Mouse (Mus musculus): Measurements from ENCODE around the gene Gucy1b2. TPM values are rescaled to one million over a fixed set of nuclear protein-coding genes. Genes with fewer than 3 reads are reported as not detected.
A peak's percentile ranks its signal among the peaks of the same experiment; 100 is the strongest.

Gene Gucy1b2
- polyA plus RNA-seq (2012; rRNA removed) = 0.10 and 0.15 TPM in 2 replicates
- polyA plus RNA-seq (2014; fragmentation: Nextera tagmentation; extraction: Ambion mirVana) = 0.07 and 0.10 TPM in 2 replicates

- H3K27ac ChIP-seq (replicated peaks; ENCODE audit: low read depth, low read length) = no peak within 1 kb of the TSS
- DNase-seq (ENCODE audit: low spot score) (no peak), ATAC-seq (ENCODE audit: low FRiP score, low read depth) (no peak)
- 82% methylated on average over 9 of the region's 9 CpGs for WGBS
- H3K9ac ChIP-seq (ENCODE audit: low read depth, low read length, severe bottlenecking) = no peak within 1 kb of the TSS
- peaks cover 2% of the 10 kb centered on the region; the same call in 1 of the 2 replicates for H3K4me1 ChIP-seq (ENCODE audit: control insufficient read depth, insufficient read depth, low read length)
- no peaks in the 10 kb centered on the region for H3K27me3 ChIP-seq (ENCODE audit: control insufficient read depth, insufficient read depth, low read length)
- H3K36me3 ChIP-seq (ENCODE audit: control insufficient read depth, insufficient read depth, low read length) = no peaks in the 10 kb centered on the region
- H3K9me3 ChIP-seq (ENCODE audit: control insufficient read depth, low read length) = no peaks in the 10 kb centered on the region
- no peak within 1 kb of the TSS for H3K4me2 ChIP-seq (replicated peaks; ENCODE audit: low read depth, low read length, severe bottlenecking)
- no peak within 1 kb of the TSS for H3K4me3 ChIP-seq (replicated peaks; ENCODE audit: low read length)
- TF ChIP-seq POLR2A (IDR thresholded peaks at IDR 0.05; ENCODE audit: borderline replicate concordance, extremely low read depth, insufficient read depth, insufficient read length) = no peak
These were observed at the start of gene Gucy1b2 for GRCm38 (mm10) chr14:62456239-62456747. TSS of gene Gucy1b2 (minus strand) at chr14:62456289.

GRCm38 (mm10) chr14:62497391-62497790, 41.3 kb upstream of the Gucy1b2 start:
- H3K27me3 ChIP-seq (ENCODE audit: control insufficient read depth, insufficient read depth, low read length) = no peaks in the 10 kb centered on the region
- DNase-seq (ENCODE audit: low spot score) = no peak
- no peak for TF ChIP-seq POLR2A (IDR thresholded peaks at IDR 0.05; ENCODE audit: borderline replicate concordance, extremely low read depth, insufficient read depth, insufficient read length)
- no peak overlapping the region for H3K27ac ChIP-seq (replicated peaks; ENCODE audit: low read depth, low read length)
- no peaks in the 10 kb centered on the region for H3K4me1 ChIP-seq (ENCODE audit: control insufficient read depth, insufficient read depth, low read length)
- H3K4me3 ChIP-seq (replicated peaks; ENCODE audit: low read length) = no peak overlapping the region
- 76% methylated on average over 7 of the region's 7 CpGs for WGBS
- no peaks in the 10 kb centered on the region for H3K36me3 ChIP-seq (ENCODE audit: control insufficient read depth, insufficient read depth, low read length)
- H3K9me3 ChIP-seq (ENCODE audit: control insufficient read depth, low read length) = no peaks in the 10 kb centered on the region
- no peak overlapping the region for H3K4me2 ChIP-seq (replicated peaks; ENCODE audit: low read depth, low read length, severe bottlenecking)
- ATAC-seq (ENCODE audit: low FRiP score, low read depth) = no peak
- no peak overlapping the region for H3K9ac ChIP-seq (ENCODE audit: low read depth, low read length, severe bottlenecking)

GRCm38 (mm10) chr14:62496501-62496900, 40.4 kb upstream of the Gucy1b2 start:
- H3K36me3 ChIP-seq (ENCODE audit: control insufficient read depth, insufficient read depth, low read length) = no peaks in the 10 kb centered on the region
- ATAC-seq (ENCODE audit: low FRiP score, low read depth) = no peak
- no peak overlapping the region for H3K27ac ChIP-seq (replicated peaks; ENCODE audit: low read depth, low read length)
- H3K9me3 ChIP-seq (ENCODE audit: control insufficient read depth, low read length) = no peaks in the 10 kb centered on the region
- WGBS = 54% methylated on average over 1 of the region's 1 CpGs
- no peaks in the 10 kb centered on the region for H3K4me1 ChIP-seq (ENCODE audit: control insufficient read depth, insufficient read depth, low read length)
- no peak for DNase-seq (ENCODE audit: low spot score)
- no peak overlapping the region for H3K9ac ChIP-seq (ENCODE audit: low read depth, low read length, severe bottlenecking)
- H3K4me2 ChIP-seq (replicated peaks; ENCODE audit: low read depth, low read length, severe bottlenecking) = no peak overlapping the region
- no peaks in the 10 kb centered on the region for H3K27me3 ChIP-seq (ENCODE audit: control insufficient read depth, insufficient read depth, low read length)
- H3K4me3 ChIP-seq (replicated peaks; ENCODE audit: low read length) = no peak overlapping the region
- no peak for TF ChIP-seq POLR2A (IDR thresholded peaks at IDR 0.05; ENCODE audit: borderline replicate concordance, extremely low read depth, insufficient read depth, insufficient read length)

DNA sequence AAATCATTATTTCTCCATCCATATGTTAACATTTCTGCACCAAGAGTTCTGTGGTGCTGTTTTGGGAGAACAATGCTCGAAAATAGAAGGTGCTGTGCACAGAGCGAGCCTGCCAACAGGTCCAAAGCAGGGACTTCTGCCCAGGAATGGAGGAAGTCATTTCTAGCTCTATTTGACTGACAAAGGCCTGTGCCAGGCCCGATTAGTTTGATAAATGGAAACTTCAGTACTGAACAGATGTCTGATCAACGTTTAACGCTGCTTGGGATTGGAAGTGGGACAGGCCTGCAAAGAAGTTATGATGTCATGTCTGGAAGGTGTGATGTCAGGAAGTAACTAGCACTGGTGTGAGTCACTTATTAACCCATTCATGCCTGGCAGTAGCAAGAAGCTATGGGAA, 37.4 kb upstream of the Gucy1b2 start:
- Histone ChIP-seq H3K9me3 (ENCODE audit: control insufficient read depth, low read length) (no peaks in the 10 kb centered on the region), H3K27ac (replicated peaks; ENCODE audit: low read depth, low read length) (no peak overlapping the region), H3K27me3 (ENCODE audit: control insufficient read depth, insufficient read depth, low read length) (no peaks in the 10 kb centered on the region), H3K36me3 (ENCODE audit: control insufficient read depth, insufficient read depth, low read length) (no peaks in the 10 kb centered on the region), H3K4me2 (replicated peaks; ENCODE audit: low read depth, low read length, severe bottlenecking) (no peak overlapping the region), H3K4me1 (ENCODE audit: control insufficient read depth, insufficient read depth, low read length) (no peaks in the 10 kb centered on the region), H3K9ac (ENCODE audit: low read depth, low read length, severe bottlenecking) (no peak overlapping the region), H3K4me3 (replicated peaks; ENCODE audit: low read length) (no peak overlapping the region)
- DNase-seq (ENCODE audit: low spot score) (no peak), ATAC-seq (ENCODE audit: low FRiP score, low read depth) (no peak)
- no peak for TF ChIP-seq POLR2A (IDR thresholded peaks at IDR 0.05; ENCODE audit: borderline replicate concordance, extremely low read depth, insufficient read depth, insufficient read length)
- 62% methylated on average over 5 of the region's 5 CpGs for WGBS

GRCm38 (mm10) chr14:62492196-62492850, 36.2 kb upstream of the Gucy1b2 start:
- DNase-seq (ENCODE audit: low spot score) (peak; percentile 67), ATAC-seq (ENCODE audit: low FRiP score, low read depth) (no peak)
- 0 out of 2 replicates have a peak, but pooled peaks have one; percentile 17 for TF ChIP-seq POLR2A (IDR thresholded peaks at IDR 0.05; ENCODE audit: borderline replicate concordance, extremely low read depth, insufficient read depth, insufficient read length)
- Histone ChIP-seq H3K4me1 (ENCODE audit: control insufficient read depth, insufficient read depth, low read length) (no peaks in the 10 kb centered on the region), H3K4me2 (replicated peaks; ENCODE audit: low read depth, low read length, severe bottlenecking) (no peak overlapping the region), H3K36me3 (ENCODE audit: control insufficient read depth, insufficient read depth, low read length) (no peaks in the 10 kb centered on the region), H3K27ac (replicated peaks; ENCODE audit: low read depth, low read length) (no peak overlapping the region), H3K27me3 (ENCODE audit: control insufficient read depth, insufficient read depth, low read length) (no peaks in the 10 kb centered on the region), H3K9ac (ENCODE audit: low read depth, low read length, severe bottlenecking) (no peak overlapping the region), H3K9me3 (ENCODE audit: control insufficient read depth, low read length) (no peaks in the 10 kb centered on the region), H3K4me3 (replicated peaks; ENCODE audit: low read length) (no peak overlapping the region)
- 37% methylated on average over 16 of the region's 16 CpGs for WGBS

All from limb, embryonic 14.5 days (tissue).